Mouse (Mus musculus) lung, adult 10 weeks (tissue): ENCODE results near the gene Cep135. TPM values are rescaled to one million over a fixed set of nuclear protein-coding genes. Genes with fewer than 3 reads are reported as not detected.

ENCODE experiments used
- polyA plus RNA-seq: library from polyadenylated mRNA; stranded (reverse); fragments of 350-450 nt; fragmentation: Illumina TruSeq; extraction: RNeasy Lipid Tissue Mini Kit (QIAGEN cat#74804); gene quantifications from one replicate; pipeline ENCODE4 v1.2.3, GENCODE M21; 2014; ENCODE audit warnings: low read depth, low replicate concordance; ENCODE audit not compliant: insufficient read depth

Gene Cep135
- polyA plus RNA-seq: 2.1 TPM

DNA sequence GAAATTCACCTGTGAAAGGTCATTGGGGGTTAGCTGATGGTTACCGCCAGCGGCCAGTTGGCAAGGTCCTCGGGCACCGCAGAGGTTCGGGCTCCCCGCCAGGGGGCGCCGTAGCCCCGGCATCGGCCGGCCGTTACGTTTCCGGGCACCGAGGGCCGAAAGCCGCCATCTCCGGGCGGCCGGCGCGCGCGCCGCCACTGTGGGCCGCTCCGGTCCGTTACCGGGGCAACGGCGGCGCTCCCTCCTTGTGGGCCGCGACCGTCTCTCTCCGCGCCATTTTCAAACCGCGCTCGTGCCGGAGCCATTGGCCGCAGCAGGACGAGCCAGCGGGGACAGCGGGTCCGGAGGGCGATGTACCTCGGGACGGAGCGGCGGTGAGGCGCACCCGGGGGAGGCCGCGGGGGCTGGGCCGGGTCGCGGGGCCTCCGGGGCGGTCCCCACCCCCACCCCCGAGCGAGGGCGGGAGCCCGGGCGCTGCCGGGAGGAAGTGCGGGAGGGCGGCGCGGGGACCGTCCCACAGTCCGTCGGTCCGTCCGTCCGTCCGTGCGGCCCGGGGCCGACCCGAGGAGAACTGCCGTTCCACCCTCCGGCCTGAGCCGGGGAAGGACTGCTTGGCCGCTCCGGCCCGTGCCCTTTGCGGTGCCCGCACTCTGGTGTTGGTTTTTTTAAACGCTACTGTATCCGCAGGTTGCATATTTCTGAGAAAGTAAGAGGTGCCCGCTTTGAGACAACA, at the start of gene Cep135:
Gene Cep135 (plus strand): TSS at position 148 of the 733 bp plus-strand sequence.

DNA sequence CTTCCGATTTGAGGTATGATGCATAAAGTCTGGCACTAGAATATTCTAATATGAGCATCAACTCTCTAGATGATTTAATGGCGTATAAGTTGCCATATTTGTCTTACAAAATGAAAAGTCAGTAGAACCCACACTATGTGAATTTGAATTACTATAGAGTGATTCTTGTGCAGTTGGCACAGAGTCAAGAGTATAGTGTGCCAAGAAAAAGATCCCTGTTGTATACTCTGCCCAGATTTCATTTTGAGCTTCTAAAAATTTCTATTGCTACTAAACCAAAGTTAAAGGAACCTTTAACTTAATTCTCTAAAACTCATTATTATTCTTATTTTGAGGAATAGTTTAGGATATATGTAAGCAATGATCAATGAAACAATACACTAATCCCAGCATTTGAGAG, 67.7 kb downstream of the Cep135 start, which contains the start of gene C530008M17Rik:
Gene C530008M17Rik (plus strand): TSS at position 301 of the 400 bp plus-strand sequence.

Other genes with a start within 250 kb of the Cep135 start
- not detected for gene Nmu, start 224.9 kb upstream of the Cep135 start, polyA plus RNA-seq
- not detected for gene Gm7271, start 104.7 kb upstream of the Cep135 start, polyA plus RNA-seq
- 17.8 TPM for gene Exoc1, start 59.4 kb upstream of the Cep135 start, polyA plus RNA-seq
- 1.5 TPM for gene C530008M17Rik, start 67.8 kb downstream of the Cep135 start, polyA plus RNA-seq